Mouse (Mus musculus) macrophage (primary cell): ENCODE measurements around the gene Snta1. TPM values are rescaled to one million over a fixed set of nuclear protein-coding genes. Genes with fewer than 3 reads are reported as not detected.

Experiments used
- H3K27ac ChIP-seq: fragments of 350-480 bp; formaldehyde crosslinking; 2 replicates; pipeline ENCODE4 v1.9.0; 2021
- H3K36me3 ChIP-seq: fragments of 350-480 bp; formaldehyde crosslinking; 2 replicates; pipeline ENCODE4 v1.9.0; 2021; ENCODE audit errors: inconsistent target
- H3K4me3 ChIP-seq: fragments of 350-480 bp; formaldehyde crosslinking; 2 replicates; pipeline ENCODE4 v1.9.0; 2021; ENCODE audit errors: inconsistent target
- H3K79me2 ChIP-seq: fragments of 350-480 bp; formaldehyde crosslinking; 2 replicates; pipeline ENCODE4 v1.9.0; 2021; ENCODE audit errors: inconsistent target
- WGBS: methylation state at CpG from one replicate; pipeline ENCODE4 v1.1.7; 2026; ENCODE audit warnings: inconsistent platforms; ENCODE audit not compliant: missing documents; 5-methylcytosine and 5-hydroxymethylcytosine counted together
- polyA plus RNA-seq: library from polyadenylated mRNA; stranded (reverse); fragments of 250-400 nt; gene quantifications from 3 replicates; pipeline ENCODE4 v1.2.4, GENCODE M21; 2018; ENCODE audit warnings: inconsistent platforms

The Snta1 gene
- polyA plus RNA-seq, 1 experiment from 2014 or later, result 2.9 TPM

DNA sequence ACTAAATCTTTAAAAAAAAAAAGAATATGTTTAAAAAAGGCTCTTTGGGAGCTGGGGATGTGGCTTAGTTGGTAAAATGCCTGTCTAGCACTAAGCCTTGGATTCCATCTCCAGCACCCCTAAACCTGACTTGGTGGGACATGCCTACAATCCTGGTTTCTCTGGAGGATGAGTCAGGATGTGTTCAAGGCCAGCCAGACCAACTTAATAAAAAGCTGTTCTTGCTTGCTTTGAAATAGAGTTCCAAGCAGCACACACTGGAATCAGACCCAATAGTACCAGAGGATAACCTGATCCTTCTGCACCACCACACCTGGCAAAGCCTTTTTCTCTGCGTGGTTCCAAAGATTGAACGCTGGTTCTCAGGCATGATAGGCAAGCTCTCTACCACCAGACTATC is 22.7 kb upstream of the Snta1 start:
- 100% methylated on average over 2 of the region's 2 CpGs for WGBS
- no peak overlapping the region for H3K27ac ChIP-seq

DNA sequence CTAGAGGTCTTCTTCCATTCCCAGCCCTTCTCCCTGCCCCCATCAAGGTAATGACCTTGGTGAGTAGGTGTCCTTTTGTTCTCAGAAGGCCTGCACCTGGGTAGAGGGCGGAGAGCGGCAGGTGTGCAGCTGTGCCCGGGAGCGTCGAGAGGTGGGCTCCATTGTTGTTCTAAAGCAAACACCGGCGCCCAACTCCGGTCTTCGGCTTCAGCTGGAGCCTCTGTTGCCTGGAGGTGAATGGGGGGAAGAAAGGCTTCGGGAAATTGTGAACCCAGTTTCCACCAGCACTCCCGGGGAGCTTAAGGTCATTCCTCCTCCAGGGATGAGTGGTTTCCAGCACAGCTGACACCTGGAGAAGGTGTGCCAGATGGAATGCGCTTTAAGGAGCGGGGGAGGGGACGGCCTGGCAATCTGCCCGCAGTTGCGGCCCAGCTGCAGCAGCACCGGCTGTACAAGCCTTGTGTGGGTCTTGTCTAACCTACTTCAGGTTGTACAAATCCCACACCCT is 20.0 kb upstream of the Snta1 start:
- H3K4me3 ChIP-seq, result no peak overlapping the region
- H3K36me3 ChIP-seq, result no peaks in the 10 kb centered on the region
- H3K79me2 ChIP-seq, result no peaks in the 10 kb centered on the region
- 83% methylated on average over 16 of the region's 17 CpGs for WGBS
- no peak overlapping the region for H3K27ac ChIP-seq

More for the DNA sequence above, 22.7 kb upstream of the Snta1 start:
- H3K36me3 ChIP-seq, result no peaks in the 10 kb centered on the region
- H3K79me2 ChIP-seq, result no peaks in the 10 kb centered on the region
- H3K4me3 ChIP-seq, result no peak overlapping the region

DNA sequence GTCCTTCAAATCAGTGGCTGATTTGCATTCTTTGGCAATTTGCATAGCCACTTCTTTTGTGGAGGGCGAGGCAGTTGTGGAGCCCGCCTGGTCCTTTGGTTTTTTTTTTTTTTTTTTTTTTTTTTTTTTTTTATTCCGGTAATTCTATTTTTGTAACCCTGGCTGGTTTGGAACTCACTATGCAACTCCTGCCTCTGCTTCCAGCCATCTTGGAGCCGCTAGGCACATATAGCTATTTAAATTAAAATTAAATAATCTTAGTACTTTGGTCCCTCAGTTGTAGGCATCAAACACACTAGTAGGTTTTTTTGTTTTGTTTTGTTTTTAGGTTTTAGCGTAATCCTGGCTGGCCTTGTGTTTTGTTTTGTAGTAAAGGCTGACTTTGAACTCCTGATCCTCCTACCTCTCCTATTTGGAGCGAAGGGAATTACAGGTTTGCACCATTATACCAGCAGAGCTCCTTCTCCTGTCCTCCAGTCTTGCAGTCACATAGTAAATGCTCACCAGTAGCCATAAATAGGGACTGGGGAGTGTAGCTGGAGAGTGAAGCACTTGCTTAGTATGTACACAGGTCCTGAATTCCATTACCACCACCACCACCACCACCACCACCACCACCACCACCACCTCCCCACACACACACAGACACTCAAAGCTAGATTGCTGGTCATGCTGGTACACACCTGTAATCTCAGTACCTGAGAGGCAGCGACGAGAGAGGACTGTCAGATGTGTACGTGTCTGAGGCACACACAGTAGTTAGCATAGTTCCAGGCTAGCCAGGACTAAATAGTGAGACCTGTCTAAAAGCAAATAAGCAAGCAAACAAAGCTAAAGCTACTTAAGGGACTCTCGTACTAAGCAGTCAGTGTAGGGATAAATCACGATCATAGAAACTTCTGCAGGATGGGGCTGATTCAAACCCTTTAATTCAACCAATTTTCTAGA is 19.3 kb upstream of the Snta1 start:
- Histone ChIP-seq H3K4me3 (no peak overlapping the region), H3K27ac (no peak overlapping the region), H3K79me2 (no peaks in the 10 kb centered on the region), H3K36me3 (no peaks in the 10 kb centered on the region)
- 91% methylated on average over 10 of the region's 11 CpGs for WGBS

DNA sequence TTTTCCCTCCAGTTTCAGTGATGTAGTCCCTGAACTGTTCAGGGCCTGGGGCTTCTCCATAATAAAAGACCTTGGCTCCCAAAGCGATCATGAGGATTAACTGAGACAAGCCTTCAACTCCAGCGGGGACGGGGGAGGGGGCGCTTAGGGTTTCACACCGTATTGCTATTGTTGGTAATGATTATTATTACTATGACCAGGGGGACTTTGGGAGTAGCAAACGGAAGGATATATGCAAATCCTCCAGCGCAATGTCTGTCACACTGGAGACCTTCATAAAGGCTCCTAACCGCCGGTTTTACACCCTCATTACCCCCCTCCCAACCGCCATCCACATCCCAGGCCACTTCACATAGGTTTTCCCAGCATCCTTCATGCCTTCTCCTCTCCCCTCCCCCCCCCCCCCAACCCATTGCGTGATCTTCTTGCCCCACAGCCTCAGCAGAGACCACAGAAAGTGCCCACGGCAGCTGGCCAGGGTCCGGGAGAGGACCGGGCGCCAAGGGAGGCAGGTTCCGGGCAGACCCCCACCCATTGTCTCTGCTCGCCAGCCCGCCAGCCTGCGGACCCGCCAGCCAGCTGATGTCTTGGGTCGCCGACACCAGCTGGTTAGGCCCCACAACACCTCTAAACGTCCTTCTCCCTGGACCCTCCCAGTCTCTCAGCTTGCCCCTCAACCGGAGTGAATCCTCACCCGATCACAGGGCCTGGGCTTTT is 18.4 kb upstream of the Snta1 start:
- Histone ChIP-seq H3K27ac (no peak overlapping the region), H3K36me3 (no peaks in the 10 kb centered on the region), H3K4me3 (no peak overlapping the region), H3K79me2 (no peaks in the 10 kb centered on the region)
- WGBS, result 37% methylated on average over 24 of the region's 25 CpGs

DNA sequence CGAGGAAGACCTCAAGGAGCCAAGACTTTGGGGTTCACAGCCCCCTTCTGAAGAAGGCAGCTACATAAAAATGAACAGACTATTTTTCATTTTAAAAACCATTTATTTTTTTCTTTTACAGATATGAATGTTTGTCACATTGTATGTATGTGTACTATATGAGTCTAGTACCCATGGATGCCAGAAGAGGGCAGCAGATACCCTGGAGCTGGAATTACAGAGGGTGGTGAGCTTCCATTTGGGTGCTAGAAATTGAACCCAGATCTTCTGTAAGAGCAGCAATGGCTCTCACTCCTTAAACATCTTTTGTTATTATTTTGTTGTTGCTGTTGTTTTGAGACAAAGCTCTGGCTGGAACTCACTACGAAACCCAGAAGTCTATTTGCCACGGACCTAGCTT is 17.6 kb upstream of the Snta1 start:
- Histone ChIP-seq H3K4me3 (no peak overlapping the region), H3K27ac (no peak overlapping the region), H3K79me2 (no peaks in the 10 kb centered on the region), H3K36me3 (no peaks in the 10 kb centered on the region)
- 97% methylated on average over 3 of the region's 3 CpGs for WGBS

DNA sequence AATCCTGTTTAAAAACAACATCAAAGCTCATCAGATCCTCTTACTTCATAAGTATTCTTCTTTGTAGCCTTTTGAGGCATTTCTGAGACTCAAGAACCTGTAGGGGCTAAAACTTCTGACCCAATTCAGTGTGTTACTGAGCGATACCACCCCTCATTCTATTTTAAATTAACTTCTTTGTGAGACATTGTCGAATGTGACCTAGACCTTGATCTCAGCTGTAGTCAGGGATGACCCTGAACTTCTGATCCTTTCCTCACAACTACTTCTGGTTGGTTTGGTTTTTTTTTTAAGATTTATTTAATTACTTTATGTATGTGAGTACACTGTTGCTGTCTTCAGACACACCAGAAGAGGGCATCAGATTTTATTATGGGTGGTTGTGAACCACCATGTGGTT is 15.6 kb upstream of the Snta1 start:
- Histone ChIP-seq H3K27ac (no peak overlapping the region), H3K36me3 (no peaks in the 10 kb centered on the region), H3K4me3 (no peak overlapping the region), H3K79me2 (no peaks in the 10 kb centered on the region)
- WGBS, result 89% methylated on average over 2 of the region's 2 CpGs

DNA sequence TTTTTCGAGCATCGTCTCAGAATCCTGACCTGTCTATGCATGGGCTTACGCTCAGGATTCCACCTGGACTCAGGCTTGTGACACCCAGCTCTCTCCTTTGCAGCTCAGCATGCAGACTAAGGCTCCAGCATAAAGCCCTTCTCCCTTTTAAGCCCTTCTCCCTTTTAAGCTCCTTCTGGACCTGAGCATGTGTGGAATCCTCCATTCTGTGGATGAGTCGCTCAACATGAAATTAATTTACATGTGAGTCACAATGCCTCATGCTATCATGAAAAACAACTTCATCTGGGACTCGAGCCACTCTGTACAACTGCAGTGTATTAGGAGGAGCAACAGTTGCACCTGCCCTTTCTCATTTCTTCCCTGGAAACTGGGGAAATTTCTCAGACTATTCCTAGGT is 14.3 kb upstream of the Snta1 start:
- Histone ChIP-seq H3K27ac (no peak overlapping the region), H3K36me3 (no peaks in the 10 kb centered on the region), H3K79me2 (no peaks in the 10 kb centered on the region), H3K4me3 (no peak overlapping the region)
- WGBS, result 80% methylated on average over 4 of the region's 5 CpGs

DNA sequence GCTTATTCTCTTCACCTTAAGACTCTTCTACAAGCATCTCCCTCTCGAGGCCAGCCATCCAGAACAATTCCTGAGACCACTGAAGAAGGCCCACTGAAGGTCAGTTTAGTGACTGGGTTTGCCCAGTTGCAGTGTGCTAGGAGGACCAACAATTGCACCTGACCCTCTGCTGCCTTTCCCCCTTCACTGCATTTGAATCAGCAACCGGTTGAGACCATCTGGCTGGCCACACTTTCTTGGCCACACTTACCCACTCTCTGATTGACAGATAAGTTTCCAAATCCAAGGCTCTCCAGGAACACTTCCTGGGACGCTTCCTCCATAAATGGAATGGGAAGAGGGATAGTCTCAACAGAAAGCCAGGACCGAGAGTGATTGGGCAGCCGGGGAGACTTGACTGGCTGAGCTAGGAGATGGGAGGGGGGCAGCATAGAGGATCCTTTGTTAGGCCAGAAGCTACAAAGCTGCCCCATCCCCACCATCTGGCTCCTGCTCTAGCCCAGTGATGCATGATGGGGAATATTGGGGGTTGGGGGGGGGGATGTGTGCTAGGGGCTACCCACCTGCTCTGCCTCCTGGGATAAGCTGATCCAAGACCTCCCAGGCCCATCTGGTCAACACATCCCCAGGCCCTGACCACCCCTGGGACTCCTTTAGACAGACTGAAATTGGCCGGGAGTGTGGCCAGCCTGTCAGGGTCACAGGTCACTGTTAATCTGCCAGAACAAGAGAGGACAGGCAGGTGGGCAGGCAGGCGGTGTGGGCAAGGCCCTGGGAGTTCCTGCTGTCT is 13.2 kb upstream of the Snta1 start:
- no peaks in the 10 kb centered on the region for H3K36me3 ChIP-seq
- 95% methylated on average over 7 of the region's 7 CpGs for WGBS

DNA sequence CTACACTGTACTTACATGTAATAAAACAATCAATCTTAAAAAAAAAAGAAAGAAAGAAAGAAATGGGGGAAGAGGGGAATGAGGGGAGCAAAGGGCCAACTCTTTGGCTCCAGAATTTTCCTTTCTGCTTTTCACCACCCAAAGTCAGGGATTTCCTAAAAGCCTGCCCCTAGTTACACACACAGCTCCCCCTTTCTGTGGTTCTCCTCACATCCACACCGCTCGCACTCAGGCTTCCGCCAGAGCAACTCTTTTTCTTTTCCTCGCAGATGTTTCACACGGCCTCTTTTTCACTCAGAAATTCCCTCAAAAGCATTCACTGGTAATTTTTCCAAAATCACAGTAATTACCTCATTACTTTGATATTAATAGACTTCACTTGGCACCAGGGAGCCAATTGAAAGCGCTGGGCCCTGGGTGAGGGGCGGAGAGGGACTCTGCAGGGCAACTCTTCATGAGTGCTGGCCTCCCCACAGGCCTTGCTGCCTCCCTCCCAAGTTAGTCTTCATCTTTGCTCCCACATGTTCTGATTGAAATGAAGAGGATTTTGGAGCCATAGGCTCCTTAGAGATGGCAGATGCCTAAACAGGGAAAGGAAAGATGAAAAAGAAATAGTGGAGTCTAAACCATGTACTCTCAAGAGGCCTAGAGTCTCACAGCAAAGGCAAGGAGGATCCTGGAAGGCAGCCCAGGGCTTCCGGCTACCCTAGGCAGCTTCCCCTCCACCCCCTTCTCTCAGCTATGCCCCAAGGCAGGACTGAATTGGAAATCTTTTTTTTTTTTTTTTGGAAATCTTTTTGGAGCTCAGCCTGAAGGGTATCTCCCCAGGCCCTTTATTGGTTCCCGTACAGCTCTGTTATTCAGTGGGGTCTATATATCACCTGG is 12.0 kb upstream of the Snta1 start:
- H3K4me3 ChIP-seq, result no peak overlapping the region
- no peak overlapping the region for H3K27ac ChIP-seq
- no peaks in the 10 kb centered on the region for H3K79me2 ChIP-seq
- H3K36me3 ChIP-seq, result no peaks in the 10 kb centered on the region
- 91% methylated on average over 9 of the region's 9 CpGs for WGBS

More for the DNA sequence above, 13.2 kb upstream of the Snta1 start:
- no peaks in the 10 kb centered on the region for H3K79me2 ChIP-seq
- no peak overlapping the region for H3K27ac ChIP-seq
- no peak overlapping the region for H3K4me3 ChIP-seq

DNA sequence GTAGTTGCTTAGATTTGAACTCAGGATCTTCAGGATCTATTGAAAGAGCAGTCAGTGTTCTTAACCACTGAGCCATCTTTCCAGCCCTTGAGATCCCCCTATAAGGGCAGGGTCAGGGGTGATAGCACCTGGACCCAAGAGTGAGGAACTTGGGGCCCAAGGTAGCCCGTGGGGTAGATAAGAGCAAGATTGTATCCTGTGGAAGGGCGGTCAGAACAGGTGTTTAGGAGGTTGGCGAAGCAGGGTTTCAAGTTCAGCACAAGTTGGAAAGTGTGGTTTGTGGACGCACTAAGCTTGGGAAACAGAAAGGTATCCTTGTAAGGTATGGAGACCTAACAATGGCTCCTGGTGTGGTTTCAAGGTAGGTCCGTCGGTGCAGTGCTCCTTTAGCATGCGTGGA is 10.1 kb upstream of the Snta1 start:
- WGBS, result 86% methylated on average over 7 of the region's 7 CpGs
- H3K79me2 ChIP-seq, result no peaks in the 10 kb centered on the region
- no peaks in the 10 kb centered on the region for H3K36me3 ChIP-seq
- H3K4me3 ChIP-seq, result no peak overlapping the region
- no peak overlapping the region for H3K27ac ChIP-seq

DNA sequence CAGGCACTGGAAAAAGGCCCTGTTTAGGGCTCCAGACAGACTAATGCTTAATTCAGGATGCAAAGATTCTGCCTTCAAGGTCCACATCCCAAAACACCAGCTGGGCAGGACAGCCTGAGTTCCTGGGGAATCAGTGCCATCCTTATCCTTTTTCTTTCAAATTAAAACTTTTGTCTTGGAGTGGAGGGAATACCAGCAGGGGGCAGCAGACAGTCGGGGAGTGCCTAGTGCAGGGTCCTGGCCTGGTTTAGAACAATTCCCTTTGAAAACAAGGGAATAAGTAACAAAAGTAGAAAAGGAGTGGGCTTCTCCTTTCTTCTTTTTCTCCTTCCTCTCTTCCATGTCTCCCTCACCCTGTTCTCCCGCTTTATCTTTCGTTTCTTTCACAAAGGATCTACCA is 9.2 kb upstream of the Snta1 start:
- Histone ChIP-seq H3K36me3 (no peaks in the 10 kb centered on the region), H3K4me3 (no peak overlapping the region), H3K79me2 (no peaks in the 10 kb centered on the region), H3K27ac (no peak overlapping the region)
- 67% methylated on average over 3 of the region's 3 CpGs for WGBS

DNA sequence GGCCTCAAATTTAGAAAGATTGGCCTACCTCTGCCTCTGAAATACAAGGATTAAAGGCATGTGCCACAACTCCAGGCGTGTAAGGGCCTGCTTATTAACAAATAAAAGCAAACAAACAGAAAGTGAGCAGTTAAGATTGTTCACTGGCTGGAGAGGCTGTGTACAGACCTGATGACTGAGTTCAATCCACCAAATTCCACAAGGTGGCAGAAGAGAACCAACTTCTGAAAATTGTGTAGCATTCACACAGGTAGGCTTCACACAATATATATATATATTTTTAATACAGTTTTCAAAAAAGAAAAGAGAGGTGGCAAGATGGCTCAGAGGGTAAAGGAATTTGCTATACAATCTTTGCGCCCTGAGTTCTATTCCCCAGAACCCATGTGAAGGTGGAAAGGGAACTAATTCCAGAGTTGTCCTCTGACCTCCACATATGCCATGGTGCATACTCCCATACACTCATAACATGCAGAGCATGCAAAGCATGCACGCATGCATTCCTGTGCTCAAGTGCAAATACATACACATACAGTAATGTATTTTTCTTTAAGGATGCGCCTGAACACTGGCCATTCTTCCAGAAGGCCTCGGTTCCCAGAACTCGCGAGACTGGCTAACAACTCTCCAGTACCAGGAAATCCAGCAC is 4.2 kb upstream of the Snta1 start:
- Histone ChIP-seq H3K36me3 (no peaks in the 10 kb centered on the region), H3K79me2 (no peaks in the 10 kb centered on the region), H3K4me3 (no peak overlapping the region), H3K27ac (no peak overlapping the region)
- 66% methylated on average over 5 of the region's 7 CpGs for WGBS

DNA sequence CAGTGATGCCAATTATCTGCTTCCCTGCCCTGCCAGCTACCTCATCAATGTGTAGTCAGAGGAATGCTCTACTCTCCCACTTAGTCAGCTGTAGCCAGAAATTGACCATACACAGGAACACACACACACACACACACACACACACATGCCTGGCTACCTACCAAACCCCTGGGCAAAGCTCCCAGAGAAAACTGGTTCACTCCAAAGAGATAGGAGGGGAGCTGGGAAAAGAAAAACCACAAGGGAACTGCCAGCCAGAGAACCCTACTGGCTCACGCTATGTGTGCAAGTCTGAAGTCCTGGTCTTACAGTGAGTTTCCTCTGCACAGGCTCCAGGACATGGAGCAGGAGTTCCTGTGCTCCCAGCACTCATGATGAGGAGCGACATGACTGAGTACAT is 2.5 kb upstream of the Snta1 start:
- H3K27ac ChIP-seq, result no peak overlapping the region
- H3K36me3 ChIP-seq, result no peaks in the 10 kb centered on the region
- no peaks in the 10 kb centered on the region for H3K79me2 ChIP-seq
- WGBS, result 58% methylated on average over 2 of the region's 2 CpGs
- no peak overlapping the region for H3K4me3 ChIP-seq
